8 mouse cellular contexts compared by ENCODE assay signal in genomic region chr9:65178336-65179213, GRCm38 (mm10). TPM values are rescaled to one million over a fixed set of nuclear protein-coding genes. Genes with fewer than 3 reads are reported as not detected.
DNase-seq lines count a peak whose midpoint lies in the region; ATAC-seq lines count a peak whose summit lies in the region.

No protein-coding gene starts in this region.

- peak overlapping the region; percentile 45 for H3K9ac ChIP-seq in heart, embryonic 16.5 days (ENCODE audit: low read length)

- H3K4me3 ChIP-seq in heart, embryonic 16.5 days (ENCODE audit: low read length) = peak overlapping the region; percentile 26; the same call in 1 of the 2 replicates

- no peaks in the 10 kb centered on the region for H3K36me3 ChIP-seq in heart, embryonic 16.5 days (ENCODE audit: control insufficient read depth, insufficient read depth)

- H3K4me1 ChIP-seq in heart, embryonic 16.5 days (ENCODE audit: control insufficient read depth, insufficient read depth, low read length) = peaks cover 9% of the 10 kb centered on the region; the same call in 1 of the 2 replicates

- H3K9me3 ChIP-seq in heart, embryonic 16.5 days (replicated peaks; ENCODE audit: control insufficient read depth, low read length) = no peaks in the 10 kb centered on the region

- no peak overlapping the region for H3K27ac ChIP-seq in heart, embryonic 16.5 days (ENCODE audit: low read length)

- peak; percentile 39 for ATAC-seq in heart, embryonic 16.5 days (replicated peaks; ENCODE audit: extremely low read depth, insufficient read depth, low FRiP score)

- H3K4me2 ChIP-seq in heart, embryonic 16.5 days (ENCODE audit: low read depth, low read length) = peak overlapping the region; percentile 59

- 0 out of 2 replicates have a peak, but pooled peaks cover 2% of the 10 kb centered on the region for H3K27me3 ChIP-seq in heart, embryonic 16.5 days (ENCODE audit: control insufficient read depth, insufficient read depth, low read length)

- DNase-seq in kidney, postnatal 10 days = peak; percentile 62
- DNase-seq in kidney, adult 18-20 months = no peak
- DNase-seq in embryo, embryonic 11 days = peak; percentile 91
- peak; percentile 71 for DNase-seq in lung, postnatal 10 days
- DNase-seq in testis, postnatal 10 days (ENCODE audit: low spot score) = peak; percentile 74
- no peak for DNase-seq in thymus, adult 18-20 months
- DNase-seq in urinary bladder, postnatal 10 days (ENCODE audit: low spot score) = no peak

- WGBS in heart, embryonic 16.5 days = 13% methylated on average over 22 of the region's 22 CpGs

RNA-seq across cellular contexts. Expression of gene Parp16, which starts 16.6 kb away (rescaled TPM):
- 5.4 and 6.5 TPM in 2 replicates for polyA plus RNA-seq in heart, embryonic 16.5 days (2015; fragmentation: Nextera tagmentation; extraction: Ambion mirVana)

RNA-seq across cellular contexts. Expression of gene Igdcc3, which starts 37.6 kb away (rescaled TPM):
- 0.17 and 0.30 TPM in 2 replicates for polyA plus RNA-seq in heart, embryonic 16.5 days (2015; fragmentation: Nextera tagmentation; extraction: Ambion mirVana)

Comparison
In these comparisons a context has a peak if more than half of its experiments do, and no peak if none do; other contexts are left out.
1. DNase-seq: peak in kidney, postnatal 10 days (single experiment), embryo, embryonic 11 days (single experiment), lung, postnatal 10 days (single experiment) and testis, postnatal 10 days (single experiment); none in kidney, adult 18-20 months (single experiment), thymus, adult 18-20 months (0 of 2) and urinary bladder, postnatal 10 days (single experiment).